Mouse (Mus musculus) midbrain, embryonic 11.5 days (tissue): ENCODE results near the gene Chac1. TPM values are rescaled to one million over a fixed set of nuclear protein-coding genes. Genes with fewer than 3 reads are reported as not detected.
A peak's percentile ranks its signal among the peaks of the same experiment; 100 is the strongest.

ENCODE experiments used
- ATAC-seq: fragments of 200-750 bp; cut with Nextera tagmentation; 2 replicates; pipeline ENCODE4 v1.8.0; 2017; ENCODE audit warnings: moderate TSS enrichment, moderate library complexity; ENCODE audit not compliant: low FRiP score
- DNase-seq: peaks from one replicate; pipeline ENCODE4 v3.0.0; 2015; ENCODE audit warnings: low spot score; ENCODE audit errors: missing footprints
- H3K27ac ChIP-seq: fragments of 300-500 bp; sonication (generic); 2 replicates; pipeline ENCODE4 v1.5.1; 2014; ENCODE audit warnings: low read depth, low read length
- H3K27me3 ChIP-seq: fragments of 300-500 bp; sonication (generic); 2 replicates; pipeline ENCODE4 v1.6.1; 2014; ENCODE audit warnings: mild to moderate bottlenecking, low read length, moderate library complexity, mixed read lengths; ENCODE audit not compliant: control insufficient read depth, insufficient read depth
- H3K36me3 ChIP-seq: fragments of 300-500 bp; sonication (generic); 2 replicates; pipeline ENCODE4 v1.6.1; 2014; ENCODE audit warnings: mild to moderate bottlenecking, low read length, moderate library complexity, mixed read lengths; ENCODE audit not compliant: control insufficient read depth, insufficient read depth
- H3K4me1 ChIP-seq: fragments of 300-500 bp; sonication (generic); 2 replicates; pipeline ENCODE4 v1.6.1; 2014; ENCODE audit warnings: low read length; ENCODE audit not compliant: control insufficient read depth, insufficient read depth
- H3K4me2 ChIP-seq: fragments of 300-500 bp; sonication (generic); 2 replicates; pipeline ENCODE4 v1.6.1; 2014; ENCODE audit warnings: mild to moderate bottlenecking, moderate library complexity
- H3K4me3 ChIP-seq: fragments of 300-500 bp; sonication (generic); 2 replicates; pipeline ENCODE4 v1.5.1; 2014; ENCODE audit warnings: low read depth, low read length
- H3K9ac ChIP-seq: fragments of 300-500 bp; sonication (generic); 2 replicates; pipeline ENCODE4 v1.6.1; 2014; ENCODE audit warnings: low read length
- H3K9me3 ChIP-seq: fragments of 300-500 bp; sonication (generic); 2 replicates; pipeline ENCODE4 v1.6.1; 2016; ENCODE audit warnings: low read length; ENCODE audit not compliant: control insufficient read depth
- WGBS: fragments of 180-500 bp; shearing (Covaris S2); extraction: QIAGEN DNeasy Blood & Tissue Kit; methylation state at CpG from one replicate; pipeline ENCODE4 v1.1.7; 2014; 5-methylcytosine and 5-hydroxymethylcytosine counted together
- polyA plus RNA-seq: library from polyadenylated mRNA; unstranded; fragments of >200 nt; fragmentation: Nextera tagmentation; extraction: Ambion mirVana; gene quantifications from 2 replicates; pipeline ENCODE4 v1.2.1, GENCODE M21; 2014

The Chac1 gene
- 0.32 and 0.37 TPM in 2 replicates for polyA plus RNA-seq

- H3K9me3 ChIP-seq: no peaks in the 10 kb centered on the region
- H3K4me1 ChIP-seq: peaks cover 6% of the 10 kb centered on the region
- ATAC-seq (peak; percentile 92), DNase-seq (peak; percentile 93)
- H3K4me3 ChIP-seq: peak within 1 kb of the TSS; percentile 48
- no peak within 1 kb of the TSS for H3K27ac ChIP-seq
- peaks cover 15% of the 10 kb centered on the region for H3K27me3 ChIP-seq
- H3K4me2 ChIP-seq: peak within 1 kb of the TSS; percentile 89
- H3K36me3 ChIP-seq: no peaks in the 10 kb centered on the region
- 4% methylated on average over 58 of the region's 58 CpGs for WGBS
- H3K9ac ChIP-seq: peak within 1 kb of the TSS; percentile 58
Measured at GRCm38 (mm10) chr2:119350555-119351486, at the start of gene Chac1. TSS of gene Chac1 (plus strand) at chr2:119351229.

GRCm38 (mm10) chr2:119302876-119303275 lies 48.2 kb upstream of the Chac1 start:
- WGBS: 70% methylated on average over 6 of the region's 6 CpGs
- no peaks in the 10 kb centered on the region for H3K27me3 ChIP-seq
- H3K9ac ChIP-seq: no peak overlapping the region
- peaks cover 19% of the 10 kb centered on the region for H3K4me1 ChIP-seq
- no peak overlapping the region for H3K27ac ChIP-seq
- no peak for DNase-seq
- H3K4me2 ChIP-seq: no peak overlapping the region
- no peak overlapping the region for H3K4me3 ChIP-seq
- no peak for ATAC-seq
- no peaks in the 10 kb centered on the region for H3K36me3 ChIP-seq
- no peaks in the 10 kb centered on the region for H3K9me3 ChIP-seq

DNA sequence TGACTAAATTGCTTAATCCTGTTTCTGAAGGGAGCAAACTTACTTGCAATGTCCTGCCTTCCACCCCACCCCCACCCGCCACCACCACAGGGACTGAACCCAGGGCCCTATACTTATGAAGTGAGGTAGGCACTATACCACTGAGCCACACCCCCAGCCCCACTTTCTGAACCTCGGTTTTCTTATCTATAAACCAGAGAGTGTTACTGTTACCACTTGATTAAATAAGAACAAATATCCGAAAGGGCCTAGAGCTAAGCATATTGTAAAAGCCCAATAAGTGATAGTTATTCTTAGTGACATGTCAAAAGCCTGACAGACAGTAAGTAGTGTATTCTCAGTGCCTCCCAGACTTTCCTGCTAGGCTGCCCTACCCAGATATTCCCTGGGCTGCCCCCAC lies 46.6 kb upstream of the Chac1 start:
- DNase-seq: no peak
- ATAC-seq: no peak
- H3K4me3 ChIP-seq: no peak overlapping the region
- 58% methylated on average over 3 of the region's 3 CpGs for WGBS
- H3K36me3 ChIP-seq: no peaks in the 10 kb centered on the region
- no peak overlapping the region for H3K27ac ChIP-seq
- no peaks in the 10 kb centered on the region for H3K27me3 ChIP-seq
- no peak overlapping the region for H3K9ac ChIP-seq
- no peak overlapping the region for H3K4me2 ChIP-seq
- peaks cover 19% of the 10 kb centered on the region for H3K4me1 ChIP-seq
- no peaks in the 10 kb centered on the region for H3K9me3 ChIP-seq

DNA sequence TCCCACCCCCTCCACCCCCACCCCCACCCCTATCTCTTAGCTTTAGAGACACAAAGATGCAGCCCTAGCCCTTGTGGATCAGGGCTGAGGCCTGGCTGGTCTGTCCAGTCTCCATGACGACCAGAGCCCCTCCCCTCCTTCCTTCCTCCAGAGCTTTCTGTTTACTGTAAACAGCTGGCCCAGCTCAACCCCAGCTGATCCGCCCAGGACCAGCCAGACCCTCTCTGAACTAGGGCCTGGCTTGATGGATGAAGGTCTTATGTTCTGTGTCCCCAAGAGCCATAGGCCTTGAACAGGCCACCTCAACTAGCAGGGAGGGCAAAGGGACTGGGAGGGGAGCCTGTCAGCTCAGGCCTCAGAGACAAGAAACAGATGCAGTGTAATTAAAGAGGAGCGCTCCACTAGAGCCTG lies 46.2 kb upstream of the Chac1 start:
- no peaks in the 10 kb centered on the region for H3K36me3 ChIP-seq
- H3K9me3 ChIP-seq: no peaks in the 10 kb centered on the region
- H3K27ac ChIP-seq: no peak overlapping the region
- WGBS: 21% methylated on average over 3 of the region's 3 CpGs
- H3K4me2 ChIP-seq: no peak overlapping the region
- H3K9ac ChIP-seq: no peak overlapping the region
- H3K4me1 ChIP-seq: peaks cover 19% of the 10 kb centered on the region
- no peak overlapping the region for H3K4me3 ChIP-seq
- DNase-seq (peak; percentile 86), ATAC-seq (peak; percentile 70)
- H3K27me3 ChIP-seq: no peaks in the 10 kb centered on the region

GRCm38 (mm10) chr2:119311544-119311943 lies 39.5 kb upstream of the Chac1 start:
- Histone ChIP-seq H3K4me2 (no peak overlapping the region), H3K27ac (no peak overlapping the region), H3K4me3 (no peak overlapping the region), H3K27me3 (no peaks in the 10 kb centered on the region), H3K9me3 (no peaks in the 10 kb centered on the region), H3K4me1 (peaks cover 5% of the 10 kb centered on the region), H3K36me3 (no peaks in the 10 kb centered on the region), H3K9ac (no peak overlapping the region)
- ATAC-seq (no peak), DNase-seq (no peak)
- WGBS: 52% methylated on average over 12 of the region's 12 CpGs

GRCm38 (mm10) chr2:119312380-119312958 lies 38.6 kb upstream of the Chac1 start:
- H3K4me1 ChIP-seq: peaks cover 5% of the 10 kb centered on the region
- no peak for DNase-seq
- H3K27me3 ChIP-seq: no peaks in the 10 kb centered on the region
- ATAC-seq: peak; percentile 40; the same call in 1 of the 2 replicates
- H3K36me3 ChIP-seq: no peaks in the 10 kb centered on the region
- no peaks in the 10 kb centered on the region for H3K9me3 ChIP-seq
- H3K4me3 ChIP-seq: no peak overlapping the region
- 42% methylated on average over 2 of the region's 2 CpGs for WGBS
- no peak overlapping the region; the same call in 1 of the 2 replicates for H3K27ac ChIP-seq
- no peak overlapping the region for H3K4me2 ChIP-seq
- H3K9ac ChIP-seq: 0 out of 2 replicates have a peak overlapping the region, but pooled peaks have one; percentile 9

DNA sequence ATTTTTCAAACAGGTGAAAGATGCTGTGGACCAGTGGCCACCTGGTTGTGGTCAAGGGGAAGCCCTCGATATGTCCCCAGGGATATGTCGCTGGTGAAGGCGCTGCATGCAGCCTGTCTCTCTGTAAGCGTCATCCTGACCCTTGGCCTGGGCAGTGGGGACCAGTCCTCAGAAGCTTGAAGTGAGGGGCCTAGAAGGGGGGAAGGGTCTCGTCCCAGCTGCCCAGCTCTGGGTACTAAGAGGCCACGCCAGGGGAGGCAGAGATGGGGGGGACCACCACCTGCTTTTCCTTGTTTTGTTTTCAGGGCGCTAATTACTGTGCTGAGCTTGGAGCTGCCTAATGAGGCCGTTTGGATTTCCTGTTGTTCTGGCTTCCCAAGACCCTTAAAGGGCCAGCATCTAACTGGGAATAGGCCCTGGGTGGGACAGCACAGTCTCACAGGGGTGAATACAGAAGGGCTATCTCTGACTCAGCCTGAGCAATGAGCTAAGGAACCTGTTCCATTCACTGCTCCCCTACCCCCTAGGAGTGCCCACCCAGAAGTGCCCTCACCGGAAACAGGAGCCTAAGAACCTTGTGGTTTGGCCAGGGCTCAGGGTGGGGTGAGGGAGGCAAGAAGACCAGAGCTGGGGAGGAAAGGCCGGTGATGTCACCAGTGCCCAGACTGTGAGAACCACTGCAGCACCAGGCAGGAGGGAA lies 37.1 kb upstream of the Chac1 start:
- Histone ChIP-seq H3K27me3 (peaks cover 9% of the 10 kb centered on the region; the same call in 1 of the 2 replicates), H3K4me1 (peaks cover 5% of the 10 kb centered on the region), H3K36me3 (no peaks in the 10 kb centered on the region), H3K9ac (no peak overlapping the region), H3K27ac (no peak overlapping the region), H3K4me3 (no peak overlapping the region), H3K4me2 (no peak overlapping the region), H3K9me3 (no peaks in the 10 kb centered on the region)
- ATAC-seq (0 out of 2 replicates have a peak, but pooled peaks have one; percentile 27), DNase-seq (no peak)
- WGBS: 37% methylated on average over 10 of the region's 10 CpGs

- H3K27me3 ChIP-seq: peaks cover 13% of the 10 kb centered on the region
- DNase-seq: no peak
- 64% methylated on average over 12 of the region's 12 CpGs for whole genome bisulfite sequencing
Measured at GRCm38 (mm10) chr2:119314742-119315310, 36.2 kb upstream of the Chac1 start.

More at GRCm38 (mm10) chr2:119314742-119315310, 36.2 kb upstream of the Chac1 start:
- Histone ChIP-seq H3K4me1 (peaks cover 5% of the 10 kb centered on the region), H3K36me3 (no peaks in the 10 kb centered on the region), H3K9me3 (no peaks in the 10 kb centered on the region), H3K4me3 (no peak overlapping the region), H3K9ac (no peak overlapping the region), H3K27ac (no peak overlapping the region), H3K4me2 (no peak overlapping the region)
- ATAC-seq: no peak
